Mouse (Mus musculus) gastrocnemius, postnatal 10 days (tissue): ENCODE data around the gene Pex11b. TPM values are rescaled to one million over a fixed set of nuclear protein-coding genes. Genes with fewer than 3 reads are reported as not detected.
"Not testable (repeated sequence)": the region's sequence is repeated elsewhere in the genome, so short reads cannot be mapped to it uniquely, and the experiment has no call there.

Experiments used
- DNase-seq: peaks from one replicate; pipeline ENCODE4 v3.0.0; 2021; ENCODE audit warnings: mixed read lengths
- total RNA-seq, 2 experiments: library from RNA; stranded (reverse); gene quantifications; 2 replicates each; pipeline ENCODE4 v1.2.3; 2021

Pex11b gene
- total RNA-seq, 2 experiments from 2014 or later = 23.6 to 26.7 TPM

- no peak for DNase-seq
Measured at GRCm38 (mm10) chr3:96617941-96618340, 17.2 kb upstream of the Pex11b start.

- DNase-seq = no peak
Measured at GRCm38 (mm10) chr3:96623201-96623600, 12.0 kb upstream of the Pex11b start.

- DNase-seq = peak; percentile 94
Measured at GRCm38 (mm10) chr3:96629729-96630600, 5.2 kb upstream of the Pex11b start, which contains the start of gene Rbm8a. Rbm8a (plus strand) TSS chr3:96629933.

GRCm38 (mm10) chr3:96632058-96632457 is 3.1 kb upstream of the Pex11b start:
- no peak for DNase-seq

GRCm38 (mm10) chr3:96634015-96634414 is 1.2 kb upstream of the Pex11b start:
- DNase-seq = no peak

- no peak for DNase-seq
Measured at GRCm38 (mm10) chr3:96635906-96636305, 730 bp downstream of the Pex11b start.

GRCm38 (mm10) chr3:96636448-96636847 is 1.3 kb downstream of the Pex11b start:
- DNase-seq = no peak

- peak; percentile 61 for DNase-seq
Measured at GRCm38 (mm10) chr3:96639219-96639618, 4.0 kb downstream of the Pex11b start.

GRCm38 (mm10) chr3:96645018-96645649 is 10.0 kb downstream of the Pex11b start, which contains the start of gene Itga10:
Itga10 (plus strand) TSS chr3:96645584.
- peak; percentile 59 for DNase-seq

GRCm38 (mm10) chr3:96647365-96647764 is 12.2 kb downstream of the Pex11b start:
- DNase-seq = no peak

GRCm38 (mm10) chr3:96660901-96661300 is 25.7 kb downstream of the Pex11b start:
- no peak for DNase-seq

- no peak for DNase-seq
Measured at GRCm38 (mm10) chr3:96662731-96663316, 27.6 kb downstream of the Pex11b start.

- peak; percentile 86 for DNase-seq
Measured at GRCm38 (mm10) chr3:96663432-96664239, 28.5 kb downstream of the Pex11b start.

GRCm38 (mm10) chr3:96665732-96666363 is 30.7 kb downstream of the Pex11b start:
- not testable (repeated sequence) for DNase-seq

- no peak for DNase-seq
Measured at GRCm38 (mm10) chr3:96666916-96667315, 31.7 kb downstream of the Pex11b start.

- no peak for DNase-seq
Measured at GRCm38 (mm10) chr3:96667316-96667715, 32.1 kb downstream of the Pex11b start.

GRCm38 (mm10) chr3:96668424-96669067 is 33.4 kb downstream of the Pex11b start:
- no peak for DNase-seq

- DNase-seq = peak; percentile 74
Measured at GRCm38 (mm10) chr3:96669727-96670468, 34.7 kb downstream of the Pex11b start, which contains the start of gene Ankrd35. Ankrd35 (plus strand) TSS chr3:96670131.

- no peak for DNase-seq
Measured at GRCm38 (mm10) chr3:96671519-96671918, 36.3 kb downstream of the Pex11b start.

- DNase-seq = no peak
Measured at GRCm38 (mm10) chr3:96673514-96673913, 38.3 kb downstream of the Pex11b start.
